Mouse (Mus musculus): Measurements from ENCODE around the gene Vav2.

Vav2 gene

DNA sequence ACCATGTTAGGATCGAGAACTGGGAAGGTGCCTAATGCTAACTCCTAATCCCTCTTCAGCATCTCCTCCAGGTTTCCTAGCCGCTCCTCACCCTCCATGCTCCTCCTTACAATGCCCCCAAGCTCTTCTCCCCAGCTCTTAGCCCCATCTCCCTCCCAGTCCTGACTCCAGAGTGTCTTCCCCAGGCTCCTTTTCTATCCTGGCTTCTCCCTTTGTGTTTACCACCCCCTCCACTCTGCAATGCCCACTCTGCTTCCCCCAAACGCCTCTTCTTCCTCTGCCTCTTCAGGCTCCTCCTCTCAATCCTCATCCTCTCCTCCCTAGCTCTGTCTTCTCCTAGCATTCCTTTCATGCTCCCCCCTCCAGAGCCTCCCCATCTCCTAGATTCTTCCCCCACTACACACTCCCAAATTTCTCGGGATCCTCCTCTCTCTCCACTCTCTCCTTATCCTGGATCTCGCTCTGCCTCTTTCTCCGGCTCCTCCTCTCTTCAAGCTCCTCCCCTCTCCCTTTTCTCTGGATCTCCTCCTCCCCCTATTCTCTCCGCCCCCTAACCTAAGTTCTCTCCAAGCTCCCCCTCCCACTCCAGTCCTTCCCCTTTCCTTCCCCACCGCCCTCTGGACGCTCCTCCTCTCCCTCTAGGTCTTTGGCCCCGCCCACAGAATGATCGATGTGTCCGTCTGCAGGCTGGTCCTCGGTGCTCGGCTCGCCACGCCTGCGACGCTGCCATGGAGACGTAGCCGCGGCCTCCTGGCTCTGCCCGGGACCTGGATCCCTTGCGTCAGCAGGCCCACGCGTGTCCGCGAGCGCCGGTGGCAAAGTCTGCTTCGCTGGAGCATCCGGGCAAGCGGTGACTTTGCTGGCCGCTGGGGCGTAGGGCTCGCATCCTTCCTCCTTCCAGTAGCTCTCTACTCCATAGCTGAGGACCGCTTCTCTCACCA is 15.2 kb upstream of the Vav2 start, which contains the start of gene Brd3os:
Gene Brd3os, plus strand, starts transcription at position 558 of the 941 bp plus-strand sequence.
- peak; percentile 97 to 99 for DNase-seq

DNA sequence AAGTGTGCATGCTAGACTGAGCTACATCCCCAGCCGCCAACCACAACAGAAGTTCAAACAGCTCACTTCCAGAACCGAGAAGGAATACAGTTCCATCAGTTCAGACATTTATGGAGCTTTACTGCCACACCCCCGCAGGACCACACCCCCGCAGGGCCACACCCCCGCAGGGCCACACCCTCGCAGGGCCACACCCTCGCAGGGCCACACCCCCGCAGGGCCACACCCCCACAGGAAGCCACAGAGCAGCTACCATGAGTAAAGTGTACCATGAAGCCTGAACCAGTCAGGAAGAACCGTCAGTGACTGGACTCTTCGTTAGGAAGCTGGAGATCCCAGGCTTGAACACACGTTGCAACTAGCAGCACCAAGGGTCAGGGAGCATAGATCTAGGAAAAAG is 11.4 kb upstream of the Vav2 start:
- DNase-seq: no peak

GRCm38 (mm10) chr2:27437876-27438275 is 11.0 kb upstream of the Vav2 start:
- no peak for DNase-seq

- no peak for DNase-seq
Observed at GRCm38 (mm10) chr2:27432599-27432998, 5.8 kb upstream of the Vav2 start.

DNA sequence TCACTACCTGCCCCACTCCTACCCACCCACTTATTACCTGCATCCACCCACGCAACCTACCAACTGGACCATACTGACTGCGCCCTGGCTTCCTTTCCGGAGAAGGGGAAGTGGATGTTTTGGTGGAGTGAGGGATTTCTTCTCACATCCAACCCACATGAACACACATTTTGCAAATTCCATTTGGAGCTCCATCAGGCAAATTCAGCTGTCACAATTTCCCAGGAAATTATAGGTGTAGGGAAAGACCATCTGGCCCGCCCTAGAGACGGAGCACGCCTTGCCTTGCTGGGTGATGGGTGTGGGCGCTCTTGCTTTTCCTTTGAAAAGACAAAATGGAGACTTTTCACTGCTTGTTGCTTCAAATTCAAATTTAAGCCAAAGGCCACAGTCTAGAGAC is 3.8 kb upstream of the Vav2 start:
- no peak for DNase-seq

- DNase-seq: peak; percentile 94 to 96
Observed at GRCm38 (mm10) chr2:27428071-27428470, 1.2 kb upstream of the Vav2 start.

GRCm38 (mm10) chr2:27426406-27426854 is 403 bp downstream of the Vav2 start:
- DNase-seq: peak; percentile 64 to 72

DNA sequence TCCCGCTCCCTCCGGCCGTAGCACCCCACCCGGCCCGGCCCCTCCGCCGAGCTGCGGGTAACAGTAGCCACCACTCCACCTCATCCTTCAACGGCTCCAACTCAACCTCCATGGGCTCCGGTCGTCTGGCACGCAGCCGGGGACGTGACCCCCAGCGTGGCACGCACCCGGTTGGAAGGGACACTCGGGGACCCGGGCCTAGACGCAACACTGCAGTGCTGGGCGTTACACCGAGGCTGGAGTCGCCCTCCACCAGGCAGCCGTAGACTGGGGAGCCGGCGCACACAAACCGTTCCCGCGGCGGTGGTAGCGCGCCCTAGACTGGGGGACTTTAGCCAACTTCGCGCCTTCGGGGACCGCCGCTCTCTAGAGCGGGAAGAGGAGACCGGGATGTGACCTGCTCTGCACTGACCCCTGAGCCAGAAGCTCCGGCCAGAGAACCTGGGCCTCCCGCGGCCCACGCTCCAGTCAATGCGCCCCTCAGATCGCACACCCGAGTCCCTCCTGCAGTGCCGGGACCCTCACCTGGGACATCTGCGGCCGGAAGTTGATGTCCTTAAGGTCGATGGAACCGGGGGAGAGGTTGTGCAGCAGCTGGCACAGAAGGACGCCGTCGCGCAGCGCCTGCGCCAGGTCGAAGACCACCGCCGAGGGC is 955 bp downstream of the Vav2 start:
- DNase-seq: peak; percentile 63 to 69

- peak; percentile 62 to 66 for DNase-seq
Observed at GRCm38 (mm10) chr2:27425161-27425611, 1.6 kb downstream of the Vav2 start.

GRCm38 (mm10) chr2:27423596-27423995 is 3.2 kb downstream of the Vav2 start:
- DNase-seq: no peak

- peak; percentile 95 for DNase-seq
Observed at GRCm38 (mm10) chr2:27421293-27422068, 5.4 kb downstream of the Vav2 start.

GRCm38 (mm10) chr2:27418577-27419070 is 8.2 kb downstream of the Vav2 start:
- no peak for DNase-seq

DNA sequence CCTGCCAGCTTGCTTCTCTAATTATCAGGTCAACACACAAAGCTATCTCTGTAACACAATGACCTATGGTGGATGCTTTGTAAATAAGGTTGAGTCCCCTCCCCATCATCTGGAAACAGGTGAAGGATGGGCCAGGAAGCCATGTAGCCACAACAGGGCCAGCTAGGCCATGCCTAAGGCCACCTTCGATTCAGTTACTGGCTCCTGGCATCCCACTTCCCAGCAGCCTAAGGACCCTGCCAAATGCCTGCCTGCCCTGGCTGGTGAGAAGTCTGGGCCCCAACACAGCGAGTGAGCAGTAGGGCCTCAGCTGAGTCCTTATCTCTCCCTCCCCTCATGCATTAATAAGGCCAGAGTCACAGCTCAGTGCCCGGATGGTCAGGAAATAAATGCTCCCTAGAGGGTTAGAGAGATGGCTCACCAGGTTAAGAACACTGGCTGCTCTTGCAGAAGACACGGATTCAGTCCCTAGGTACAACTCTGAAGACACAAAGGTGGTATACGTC is 9.1 kb downstream of the Vav2 start:
- peak in 1 of 2 experiments; percentile 49 for DNase-seq

DNA sequence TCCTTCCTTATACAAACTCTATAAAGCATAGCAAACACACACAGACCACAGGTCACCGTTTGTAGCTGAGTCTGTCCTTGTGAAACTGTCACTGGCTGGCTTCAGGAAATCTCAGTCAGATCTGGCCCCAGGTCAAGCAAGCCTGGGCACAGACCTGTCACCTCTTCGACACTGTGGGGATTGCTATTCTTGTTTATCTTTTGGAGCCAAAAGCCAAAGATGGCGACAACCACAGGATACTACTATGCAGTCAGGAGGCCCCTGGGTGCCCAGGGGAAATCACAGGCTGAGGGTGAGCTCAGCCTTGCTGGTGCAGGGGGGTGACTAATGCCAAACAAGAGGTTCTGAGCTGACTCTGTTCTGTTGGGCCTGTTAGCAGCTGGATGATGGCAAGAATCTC is 10.4 kb downstream of the Vav2 start:
- peak in 1 of 2 experiments; percentile 68 for DNase-seq

- DNase-seq: no peak
Observed at GRCm38 (mm10) chr2:27415060-27415783, 11.6 kb downstream of the Vav2 start.

DNA sequence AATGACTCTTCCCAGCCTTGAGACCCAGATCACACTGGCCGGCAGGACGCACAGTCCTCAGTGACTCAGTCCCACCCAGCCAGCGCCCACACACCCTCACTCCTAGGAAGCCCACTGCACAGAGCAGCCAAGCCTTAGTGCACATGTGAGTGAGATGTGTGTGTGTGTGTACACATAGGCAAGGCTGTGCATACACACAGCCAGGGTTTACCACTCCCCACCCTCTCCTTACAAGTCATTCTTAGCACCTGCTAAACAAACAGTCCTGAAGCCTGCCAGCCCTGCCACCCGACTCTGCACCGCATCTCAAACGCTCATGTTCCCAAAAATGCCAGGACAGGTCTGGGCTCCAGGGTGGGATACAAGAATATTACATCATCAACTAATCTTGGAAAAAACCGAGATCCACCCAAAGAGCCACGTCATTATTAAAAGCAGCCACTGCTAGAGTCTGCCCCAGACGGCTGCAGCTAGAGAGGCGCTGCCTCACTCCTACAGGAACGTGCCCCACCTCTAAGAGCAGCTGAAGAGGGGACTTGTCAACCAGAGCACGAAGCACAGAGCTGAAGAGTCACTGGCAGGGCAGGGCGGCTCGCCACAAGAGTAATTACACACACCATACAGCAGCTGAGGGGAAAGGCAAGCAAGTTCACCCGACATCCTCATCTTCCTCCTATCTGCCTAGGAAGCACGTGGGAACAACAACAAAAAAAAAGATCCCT is 12.7 kb downstream of the Vav2 start:
- DNase-seq: peak in 1 of 2 experiments; percentile 42

- DNase-seq: no peak
Observed at GRCm38 (mm10) chr2:27413582-27413935, 13.3 kb downstream of the Vav2 start.

DNA sequence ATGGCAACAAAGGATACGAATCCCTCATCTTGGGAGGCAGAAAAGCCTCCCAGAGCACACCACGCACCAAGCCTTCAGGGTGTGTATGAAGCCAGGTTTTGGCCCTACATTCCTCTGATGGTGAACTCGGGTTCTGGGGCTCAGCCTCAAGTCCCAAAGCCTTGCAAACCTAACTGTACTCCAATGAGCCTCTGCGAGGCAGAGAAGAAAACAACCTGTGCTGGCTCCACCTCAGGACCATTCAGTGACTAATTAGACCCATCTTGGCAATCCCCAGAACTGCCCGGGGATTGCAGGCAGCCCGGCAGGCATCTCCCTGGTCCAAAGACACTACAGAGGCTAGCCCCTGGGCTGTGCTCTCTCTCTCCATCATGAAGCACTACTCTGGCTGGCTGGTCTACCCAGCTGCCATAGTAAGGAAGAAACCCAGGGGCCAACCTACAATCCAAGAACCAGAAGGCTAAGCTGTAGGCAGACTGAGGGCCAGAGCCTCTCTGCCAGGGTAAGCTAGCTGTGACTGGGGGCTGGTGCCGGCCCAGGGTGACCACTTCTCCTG is 14.5 kb downstream of the Vav2 start:
- peak in 1 of 2 experiments; percentile 27 for DNase-seq

- DNase-seq: no peak
Observed at GRCm38 (mm10) chr2:27411688-27412174, 15.1 kb downstream of the Vav2 start.

DNA sequence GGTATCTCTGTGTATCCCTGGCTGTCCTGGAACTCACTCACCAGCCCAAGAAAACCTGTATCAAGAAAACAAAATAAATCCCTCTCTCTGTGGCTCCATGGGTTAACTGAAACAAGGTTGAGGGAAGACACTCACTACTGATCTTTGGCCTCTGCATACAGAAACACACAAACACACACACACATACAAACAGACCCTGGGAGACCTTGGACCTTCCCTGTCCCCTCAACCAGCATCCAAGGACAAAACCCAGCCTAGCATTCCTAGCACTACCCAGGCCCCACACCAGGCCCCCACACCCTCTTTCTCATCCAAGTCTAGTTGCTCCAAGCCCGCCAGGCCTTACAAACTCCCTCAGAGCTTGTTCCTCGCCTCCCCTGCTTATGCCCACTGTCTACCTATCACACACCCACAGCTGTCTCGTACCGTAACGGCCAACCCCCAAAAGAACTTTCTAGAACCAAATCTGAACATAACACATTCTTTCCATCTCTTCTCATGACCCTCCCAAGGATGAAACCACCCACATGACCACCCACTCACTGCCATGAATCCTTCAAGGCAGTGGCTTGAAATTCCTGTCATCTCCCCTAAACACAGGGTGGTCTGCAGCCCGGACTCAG is 16.2 kb downstream of the Vav2 start:
- DNase-seq: no peak
